Mouse (Mus musculus) adrenal gland, adult 10 weeks (tissue): ENCODE measurements around the gene Olfr1303. TPM values are rescaled to one million over a fixed set of nuclear protein-coding genes. Genes with fewer than 3 reads are reported as not detected.

Source experiments
- polyA plus RNA-seq: library from polyadenylated mRNA; stranded (reverse); fragments of 350-450 nt; fragmentation: Illumina TruSeq; extraction: RNeasy Lipid Tissue Mini Kit (QIAGEN cat#74804); gene quantifications from one replicate; pipeline ENCODE4 v1.2.3, GENCODE M21; 2014; ENCODE audit warnings: low read depth, low replicate concordance

The Olfr1303 gene
- not detected for polyA plus RNA-seq

DNA sequence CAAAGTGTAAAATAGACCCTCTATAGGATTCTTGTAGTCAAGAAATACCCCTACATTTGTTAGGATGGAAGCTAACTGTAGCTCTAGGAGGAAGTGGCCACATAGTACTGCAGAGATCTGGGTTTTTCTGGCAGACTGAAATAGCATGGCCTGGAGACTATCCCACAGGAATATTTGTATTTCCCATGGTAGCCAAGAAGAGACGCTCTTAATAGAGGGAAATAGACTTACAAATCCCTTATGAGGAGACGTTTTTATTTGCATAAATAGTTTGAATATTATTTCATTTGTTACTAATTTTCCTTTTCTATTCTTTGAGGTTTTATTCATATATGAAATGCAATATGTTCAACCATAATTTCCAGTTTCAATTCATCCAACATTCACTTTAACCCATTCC lies at the start of gene Olfr1303:
Olfr1303 (minus strand) TSS at position 101 of the 400 bp plus-strand sequence.

DNA sequence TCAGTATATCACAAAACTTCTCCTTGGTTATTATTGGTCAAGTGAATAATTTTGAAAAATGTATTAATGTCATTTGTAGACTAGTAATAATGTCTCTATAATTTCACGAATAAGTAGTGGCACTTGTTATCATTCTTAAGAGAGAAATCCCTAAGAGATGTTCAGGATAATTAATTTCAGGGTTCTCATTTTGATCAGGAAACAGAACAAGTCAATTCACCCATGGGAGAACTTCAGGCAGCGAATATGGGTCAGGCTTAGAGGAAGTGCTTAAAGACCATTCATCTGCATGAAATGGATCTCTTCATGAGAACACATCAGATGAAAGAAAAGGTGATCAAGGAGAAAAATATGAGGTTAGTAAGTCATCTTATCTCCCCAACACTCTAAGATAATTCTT lies 43.0 kb downstream of the Olfr1303 start, which contains the start of gene Olfr1302:
Olfr1302 (plus strand) TSS at position 301 of the 400 bp plus-strand sequence.

Other genes starting within 250 kb of the Olfr1303 start
- gene Olfr1297, start 193.8 kb downstream of the Olfr1303 start, polyA plus RNA-seq: not detected
- gene Olfr1298, start 171.1 kb downstream of the Olfr1303 start, polyA plus RNA-seq: not detected
- gene Olfr1299, start 158.9 kb downstream of the Olfr1303 start, polyA plus RNA-seq: not detected
- not detected for gene Olfr1301, start 69.3 kb downstream of the Olfr1303 start, polyA plus RNA-seq
- gene Olfr1302, start 42.9 kb downstream of the Olfr1303 start, polyA plus RNA-seq: not detected
- not detected for gene Olfr1305, start 56.8 kb upstream of the Olfr1303 start, polyA plus RNA-seq
- gene Olfr1306, start 95.9 kb upstream of the Olfr1303 start, polyA plus RNA-seq: not detected
- gene Olfr1307, start 129.1 kb upstream of the Olfr1303 start, polyA plus RNA-seq: not detected
- gene Olfr1308, start 144.6 kb upstream of the Olfr1303 start, polyA plus RNA-seq: not detected
- not detected for gene Olfr1309, start 169.9 kb upstream of the Olfr1303 start, polyA plus RNA-seq
- not detected for gene Olfr1310, start 192.4 kb upstream of the Olfr1303 start, polyA plus RNA-seq
- not detected for gene Olfr1311, start 204.1 kb upstream of the Olfr1303 start, polyA plus RNA-seq
- gene Olfr1312, start 229.9 kb upstream of the Olfr1303 start, polyA plus RNA-seq: not detected